Mouse (Mus musculus) kidney, adult 2 months (tissue): ENCODE measurements around the gene Msantd2. TPM values are rescaled to one million over a fixed set of nuclear protein-coding genes. Genes with fewer than 3 reads are reported as not detected.

Experiments
- DNase-seq: peaks from one replicate; pipeline ENCODE4 v3.0.0; 2021
- H3K27ac ChIP-seq: fragments of 200-500 bp; 2 replicates; pipeline ENCODE4 v1.5.1; 2012; ENCODE audit warnings: low read depth, low read length, control low read depth, inconsistent platforms; ENCODE audit not compliant: insufficient read depth
- H3K27me3 ChIP-seq: fragments of 200-500 bp; replicated peaks from 2 replicates; pipeline ENCODE4 v1.6.1; 2012; ENCODE audit warnings: mild to moderate bottlenecking, moderate library complexity, low read length, inconsistent platforms; ENCODE audit not compliant: control insufficient read depth, insufficient read depth
- H3K36me3 ChIP-seq: fragments of 200-500 bp; 2 replicates; pipeline ENCODE4 v1.6.1; 2012; ENCODE audit warnings: mild to moderate bottlenecking, moderate library complexity, low read length, inconsistent platforms; ENCODE audit not compliant: control insufficient read depth, insufficient read depth
- H3K4me1 ChIP-seq: fragments of 200-500 bp; 2 replicates; pipeline ENCODE4 v1.6.1; 2011; ENCODE audit warnings: low read length; ENCODE audit not compliant: control insufficient read depth, insufficient read depth
- H3K4me3 ChIP-seq: fragments of 200-500 bp; 2 replicates; pipeline ENCODE4 v1.5.1; 2011; ENCODE audit warnings: mild to moderate bottlenecking, low read depth, low read length, control low read depth; ENCODE audit not compliant: insufficient read depth
- CTCF ChIP-seq: fragments of 200-500 bp; conservative IDR thresholded peaks from 2 replicates; pipeline ENCODE4 v1.5.1; 2011; ENCODE audit warnings: low read depth, mild to moderate bottlenecking, control low read depth, low read length, moderate library complexity, mixed read lengths; ENCODE audit not compliant: insufficient read depth, insufficient read length
- POLR2A ChIP-seq: fragments of 200-500 bp; IDR thresholded peaks from one replicate; pipeline ENCODE4 v1.6.1; 2011; ENCODE audit warnings: low read depth, low read length, control low read depth
- WGBS: fragments of 180-500 bp; shearing (Covaris S2); methylation state at CpG from one replicate; pipeline ENCODE4 v1.1.7; 2018; 5-methylcytosine and 5-hydroxymethylcytosine counted together
- polyA plus RNA-seq: library from polyadenylated mRNA; depleted of rRNA; stranded (reverse); fragments of >200 nt; gene quantifications from 2 replicates; pipeline ENCODE4 v1.2.3, GENCODE M21; 2012; rRNA removed

Msantd2 gene
- 12.1 and 15.7 TPM in 2 replicates for polyA plus RNA-seq

- no peaks in the 10 kb centered on the region for H3K36me3 ChIP-seq
- TF ChIP-seq POLR2A (no peak), CTCF (no peak)
- H3K4me1 ChIP-seq, result peaks cover 10% of the 10 kb centered on the region; the same call in 1 of the 2 replicates
- H3K4me3 ChIP-seq, result peak within 1 kb of the TSS; percentile 79
- H3K27ac ChIP-seq, result peak within 1 kb of the TSS; percentile 94
- H3K27me3 ChIP-seq, result no peaks in the 10 kb centered on the region
- DNase-seq, result peak; percentile 92
- WGBS, result under 1% methylated on average over 44 of the region's 44 CpGs
Measured at GRCm38 (mm10) chr9:37488611-37489396, at the start of gene Msantd2. TSS of gene Msantd2 (plus strand) at chr9:37489319.

GRCm38 (mm10) chr9:37452401-37452800, 36.7 kb upstream of the Msantd2 start:
- Histone ChIP-seq H3K4me3 (no peak overlapping the region), H3K4me1 (0 out of 2 replicates have a peak, but pooled peaks cover 3% of the 10 kb centered on the region), H3K36me3 (no peaks in the 10 kb centered on the region), H3K27ac (no peak overlapping the region), H3K27me3 (no peaks in the 10 kb centered on the region; the same call in none of the 2 replicates)
- DNase-seq, result no peak
- WGBS, result 7% methylated on average over 5 of the region's 5 CpGs
- no peak for TF ChIP-seq CTCF
- no peak for TF ChIP-seq POLR2A

DNA sequence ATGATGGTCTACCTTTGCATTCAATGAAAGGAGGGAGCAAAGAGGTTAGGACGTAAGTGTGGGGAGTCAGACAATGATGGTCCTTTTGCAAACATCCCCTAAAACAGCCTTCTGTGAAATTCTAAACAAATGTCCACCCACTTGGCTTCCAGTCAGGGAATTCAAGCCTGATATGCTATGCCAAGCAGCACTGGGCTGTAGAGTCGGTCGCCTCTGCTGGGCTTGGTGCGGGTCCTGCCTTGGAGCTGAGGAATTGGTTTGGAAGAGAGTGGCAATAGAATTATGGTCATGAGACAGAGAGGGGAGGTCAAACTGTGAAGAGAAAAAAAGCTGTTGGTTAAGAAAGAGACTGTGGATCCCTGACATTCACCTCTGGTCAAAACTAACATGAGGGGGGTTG, 35.8 kb upstream of the Msantd2 start:
- no peak for TF ChIP-seq CTCF
- TF ChIP-seq POLR2A, result no peak
- 56% methylated on average over 4 of the region's 4 CpGs for WGBS
- Histone ChIP-seq H3K4me3 (no peak overlapping the region), H3K36me3 (no peaks in the 10 kb centered on the region), H3K27me3 (no peaks in the 10 kb centered on the region; the same call in none of the 2 replicates), H3K4me1 (0 out of 2 replicates have a peak, but pooled peaks cover 3% of the 10 kb centered on the region), H3K27ac (no peak overlapping the region)
- DNase-seq, result no peak

- Histone ChIP-seq H3K4me3 (no peak overlapping the region), H3K36me3 (no peaks in the 10 kb centered on the region), H3K27ac (no peak overlapping the region), H3K27me3 (no peaks in the 10 kb centered on the region; the same call in none of the 2 replicates), H3K4me1 (0 out of 2 replicates have a peak, but pooled peaks cover 3% of the 10 kb centered on the region)
- DNase-seq, result no peak
- TF ChIP-seq POLR2A (no peak), CTCF (no peak)
- 50% methylated on average over 6 of the region's 6 CpGs for WGBS
Measured at GRCm38 (mm10) chr9:37454011-37454492, 35.1 kb upstream of the Msantd2 start.

DNA sequence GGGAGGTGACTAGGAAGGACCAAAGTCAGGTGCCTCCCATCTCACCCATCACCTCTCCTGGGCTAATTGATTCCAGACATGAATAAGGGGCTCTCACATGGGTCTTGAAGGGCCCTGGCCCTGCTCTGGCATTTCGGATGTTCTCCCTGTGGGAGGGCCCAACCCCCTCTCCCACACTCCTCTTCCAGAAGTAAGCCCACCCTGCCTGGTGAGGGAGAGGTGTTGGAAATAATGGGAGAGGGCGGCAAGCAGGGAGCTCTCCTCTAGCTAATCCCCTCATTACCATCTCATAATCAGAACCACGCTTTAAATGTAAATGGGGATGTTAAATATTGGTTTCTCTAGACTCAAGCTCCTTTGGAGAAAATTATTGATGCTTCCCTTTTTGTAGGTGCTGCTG, 34.1 kb upstream of the Msantd2 start:
- WGBS, result 64% methylated on average over 3 of the region's 3 CpGs
- TF ChIP-seq CTCF, result no peak
- TF ChIP-seq POLR2A, result no peak

DNA sequence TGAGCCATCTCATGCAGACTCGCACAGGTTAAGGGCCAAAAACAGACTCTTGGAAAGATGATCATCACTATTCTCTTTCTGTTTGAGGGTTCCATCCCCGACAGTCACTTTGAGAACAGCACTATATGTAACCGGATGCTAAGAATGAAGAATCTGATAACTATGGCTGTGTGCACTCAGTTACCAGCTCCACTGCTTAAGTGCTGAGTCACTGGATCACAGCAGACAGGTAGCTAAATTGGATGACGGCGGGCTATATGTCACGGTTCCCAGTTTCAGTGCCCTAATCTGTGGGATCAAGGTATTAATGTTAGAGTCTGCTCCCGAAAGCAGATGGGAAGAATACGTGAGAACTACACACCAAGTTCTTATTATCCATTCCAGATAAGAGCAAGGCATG, 33.3 kb upstream of the Msantd2 start:
- Histone ChIP-seq H3K27me3 (no peaks in the 10 kb centered on the region; the same call in none of the 2 replicates), H3K4me3 (no peak overlapping the region), H3K36me3 (no peaks in the 10 kb centered on the region), H3K4me1 (0 out of 2 replicates have a peak, but pooled peaks cover 3% of the 10 kb centered on the region), H3K27ac (no peak overlapping the region)
- no peak for DNase-seq
- no peak for TF ChIP-seq POLR2A
- TF ChIP-seq CTCF, result no peak
- 20% methylated on average over 8 of the region's 8 CpGs for WGBS

More for the DNA sequence above, 34.1 kb upstream of the Msantd2 start:
- DNase-seq, result no peak
- H3K27me3 ChIP-seq, result no peaks in the 10 kb centered on the region; the same call in none of the 2 replicates
- no peaks in the 10 kb centered on the region for H3K36me3 ChIP-seq
- H3K4me3 ChIP-seq, result no peak overlapping the region
- 0 out of 2 replicates have a peak, but pooled peaks cover 3% of the 10 kb centered on the region for H3K4me1 ChIP-seq
- no peak overlapping the region for H3K27ac ChIP-seq

GRCm38 (mm10) chr9:37456481-37456910, 32.6 kb upstream of the Msantd2 start:
- no peak for TF ChIP-seq CTCF
- no peak for TF ChIP-seq POLR2A
- H3K4me1 ChIP-seq, result 0 out of 2 replicates have a peak, but pooled peaks cover 3% of the 10 kb centered on the region
- H3K4me3 ChIP-seq, result no peak overlapping the region
- no peaks in the 10 kb centered on the region; the same call in none of the 2 replicates for H3K27me3 ChIP-seq
- H3K36me3 ChIP-seq, result no peaks in the 10 kb centered on the region
- no peak for DNase-seq
- no peak overlapping the region for H3K27ac ChIP-seq
- under 1% methylated on average over 20 of the region's 20 CpGs for WGBS
